Mouse (Mus musculus): Measurements from ENCODE around the gene Spry2. TPM values are rescaled to one million over a fixed set of nuclear protein-coding genes. Genes with fewer than 3 reads are reported as not detected.

The Spry2 gene
- total RNA-seq (2018; cell fraction: chromatin; rRNA removed) = 10 to 100 TPM in 1 of 26 experiments, 1 to 10 TPM in 25; 1.1 to 13.1 (median 3.9) TPM
- total RNA-seq (2018; cell fraction: cytosol; rRNA removed) = 10 to 100 TPM in 3 of 26 experiments, 1 to 10 TPM in 23; 1.3 to 14.4 (median 4.5) TPM
- 10 to 100 TPM in 7 of 26 experiments, 1 to 10 TPM in 19; 3.2 to 23.0 (median 5.9) TPM for total RNA-seq (2018; cell fraction: nucleus; rRNA removed)
- polyA plus RNA-seq (2018) = 2.3 to 14.3 TPM (median 3.0 TPM) in 3 replicates

DNA sequence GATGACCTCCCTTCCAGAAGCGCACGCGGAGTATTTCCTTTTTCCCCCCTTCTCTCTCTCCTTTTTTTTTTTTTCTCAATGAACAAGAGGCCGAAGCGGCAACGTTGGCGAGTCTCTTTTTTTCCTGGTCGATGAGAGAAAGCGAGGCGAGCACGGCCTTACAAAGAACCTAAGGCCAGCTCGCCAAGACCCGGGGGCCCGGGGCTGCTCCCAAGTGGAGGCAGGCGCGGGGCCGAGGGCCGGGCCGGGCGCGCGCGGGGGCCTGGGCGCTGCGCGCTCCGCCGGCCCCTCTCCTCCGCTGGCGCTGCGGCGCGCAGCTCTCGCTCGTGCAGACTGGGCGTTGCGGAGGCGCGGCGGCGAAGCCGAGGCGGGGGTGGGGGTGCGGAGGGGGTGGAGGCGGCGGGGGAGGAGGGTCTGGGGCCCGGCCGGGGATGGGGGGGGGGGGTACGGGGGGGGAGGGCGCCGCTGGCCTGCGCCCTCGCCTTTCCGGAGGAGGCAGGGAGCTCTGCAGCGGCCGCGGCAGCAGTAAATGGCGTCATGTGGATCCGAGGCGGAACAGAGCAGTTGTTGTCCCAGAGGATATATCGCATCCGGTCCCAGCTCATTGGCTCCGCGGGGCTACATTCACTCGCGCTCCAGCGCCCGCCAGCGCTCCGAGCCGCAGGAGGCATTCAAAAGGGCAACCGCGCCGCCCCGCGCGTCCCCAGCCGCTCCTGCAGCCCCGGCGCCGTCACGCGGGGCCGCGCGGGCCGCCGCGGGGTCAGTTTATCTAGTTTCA, at the start of gene Spry2:
TSS of gene Spry2 (minus strand) at position 29 of the 778 bp plus-strand sequence.
- 0% methylated on average over 50 of the region's 89 CpGs for WGBS (ENCODE audit: missing documents)
- no peaks in the 10 kb centered on the region for H3K36me3 ChIP-seq (ENCODE audit: inconsistent target)
- peaks cover 46% of the 10 kb centered on the region for H3K79me2 ChIP-seq (ENCODE audit: inconsistent target)
- H3K27ac ChIP-seq = peak within 1 kb of the TSS; percentile 92
- peak within 1 kb of the TSS; percentile 98 for H3K4me3 ChIP-seq (ENCODE audit: inconsistent target)

DNA sequence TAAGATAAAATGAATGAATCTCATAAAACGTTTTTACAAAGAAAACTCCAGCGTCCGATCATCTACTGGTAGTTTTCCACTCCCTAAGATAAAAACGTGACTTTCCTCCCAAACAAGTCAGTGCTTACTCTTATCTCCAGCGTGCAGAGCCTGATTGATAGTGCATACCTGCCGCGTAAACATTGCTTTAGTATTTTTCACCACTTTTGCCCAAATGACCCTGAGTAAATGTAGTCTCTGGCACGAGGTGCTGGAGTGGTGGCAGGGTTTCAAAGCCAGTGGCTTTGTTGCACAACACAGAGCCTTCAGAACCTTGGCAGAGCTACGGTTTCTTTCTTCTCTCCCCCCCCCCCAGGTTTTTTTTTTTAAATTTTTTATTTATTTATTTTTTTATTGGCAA, 44.7 kb upstream of the Spry2 start:
- no peaks in the 10 kb centered on the region for H3K36me3 ChIP-seq (ENCODE audit: inconsistent target)
- no peak overlapping the region for H3K27ac ChIP-seq
- WGBS (ENCODE audit: missing documents) = 77% methylated on average over 8 of the region's 9 CpGs
- no peaks in the 10 kb centered on the region for H3K79me2 ChIP-seq (ENCODE audit: inconsistent target)
- no peak overlapping the region for H3K4me3 ChIP-seq (ENCODE audit: inconsistent target)

DNA sequence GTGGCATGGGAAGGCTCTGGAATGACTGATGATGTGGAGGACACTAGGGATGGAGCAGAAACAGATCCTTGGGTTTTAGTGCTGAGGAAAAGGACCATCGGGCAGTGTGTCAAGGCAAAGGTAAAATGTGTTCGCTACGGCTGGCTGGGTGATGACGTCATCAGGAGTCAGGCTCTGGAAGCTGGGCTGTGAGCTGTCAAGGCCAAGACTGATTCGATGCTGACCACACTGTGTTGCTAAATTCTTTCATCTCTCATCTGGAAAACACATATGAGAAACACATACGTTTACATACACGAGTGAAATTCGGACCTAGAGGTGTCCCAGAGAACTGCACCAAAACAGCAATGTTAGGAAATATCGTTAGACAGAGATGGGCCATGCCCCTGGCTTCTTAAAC, 30.1 kb upstream of the Spry2 start:
- H3K27ac ChIP-seq = no peak overlapping the region
- 80% methylated on average over 9 of the region's 9 CpGs for WGBS (ENCODE audit: missing documents)
- H3K79me2 ChIP-seq (ENCODE audit: inconsistent target) = no peaks in the 10 kb centered on the region
- no peak overlapping the region for H3K4me3 ChIP-seq (ENCODE audit: inconsistent target)
- no peaks in the 10 kb centered on the region for H3K36me3 ChIP-seq (ENCODE audit: inconsistent target)

DNA sequence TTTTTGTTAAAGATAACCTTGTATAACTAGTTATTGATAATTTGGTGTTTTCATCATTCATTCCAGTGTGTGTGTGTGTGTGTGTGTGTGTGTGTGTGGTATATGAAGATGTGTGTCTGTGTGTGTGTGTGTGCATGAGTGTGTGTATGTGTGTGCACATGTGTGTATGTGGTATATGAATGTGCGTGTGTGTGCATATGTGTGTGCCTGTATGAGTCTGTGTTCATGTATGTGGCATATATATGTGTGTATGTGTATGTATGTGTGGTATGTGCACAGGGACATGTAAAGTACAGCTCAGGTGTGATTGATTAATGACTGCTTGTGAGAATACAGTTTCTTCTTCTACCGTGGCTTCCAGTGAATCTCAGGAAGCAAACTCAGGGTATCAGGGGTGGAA, 28.7 kb upstream of the Spry2 start:
- no peak overlapping the region for H3K4me3 ChIP-seq (ENCODE audit: inconsistent target)
- no peak overlapping the region for H3K27ac ChIP-seq
- H3K79me2 ChIP-seq (ENCODE audit: inconsistent target) = no peaks in the 10 kb centered on the region
- 81% methylated on average over 2 of the region's 2 CpGs for WGBS (ENCODE audit: missing documents)
- no peaks in the 10 kb centered on the region for H3K36me3 ChIP-seq (ENCODE audit: inconsistent target)

DNA sequence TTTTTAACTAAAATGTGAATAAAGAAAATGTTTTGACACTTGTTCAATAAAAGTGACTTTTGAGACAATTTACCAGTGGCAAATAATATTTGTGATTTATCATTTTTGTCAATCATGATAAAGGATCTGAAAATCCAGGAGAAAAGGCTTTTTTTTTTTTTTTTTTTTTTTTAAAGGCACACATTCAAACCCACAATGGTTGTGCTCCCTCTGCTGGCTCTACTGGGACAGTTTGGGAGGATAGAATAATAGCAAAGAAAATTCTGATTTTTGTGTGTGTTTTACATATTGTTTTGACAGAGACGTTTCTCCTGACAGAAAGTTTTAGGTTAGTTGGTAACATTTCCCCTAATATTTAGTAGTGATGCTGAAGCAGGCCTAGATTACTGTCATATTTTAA, 28.1 kb upstream of the Spry2 start:
- no peaks in the 10 kb centered on the region for H3K79me2 ChIP-seq (ENCODE audit: inconsistent target)
- H3K27ac ChIP-seq = no peak overlapping the region
- H3K4me3 ChIP-seq (ENCODE audit: inconsistent target) = no peak overlapping the region
- no peaks in the 10 kb centered on the region for H3K36me3 ChIP-seq (ENCODE audit: inconsistent target)
- WGBS (ENCODE audit: missing documents) = 8% methylated on average over 1 of the region's 1 CpGs

DNA sequence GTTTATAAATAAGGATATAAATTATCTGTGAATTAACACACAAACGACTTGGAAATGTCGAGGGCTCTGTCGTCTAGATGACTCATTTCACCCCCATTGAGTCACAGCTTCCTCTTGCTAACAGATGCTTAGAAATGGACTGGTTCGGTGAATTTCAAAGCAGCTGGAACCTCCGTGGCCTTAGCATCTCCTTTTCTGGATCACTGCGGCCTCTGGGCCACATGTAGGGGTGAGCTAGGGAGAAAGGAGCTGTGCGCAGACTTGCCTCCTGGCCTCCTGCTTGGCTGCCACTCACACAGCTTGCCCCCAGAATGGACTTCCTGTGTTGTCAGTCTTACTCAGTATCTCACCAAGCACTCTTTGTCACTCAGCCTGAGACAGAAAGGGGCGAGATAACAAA, 26.3 kb upstream of the Spry2 start:
- peak overlapping the region; percentile 75 for H3K27ac ChIP-seq
- no peaks in the 10 kb centered on the region for H3K36me3 ChIP-seq (ENCODE audit: inconsistent target)
- 5% methylated on average over 8 of the region's 8 CpGs for WGBS (ENCODE audit: missing documents)
- no peak overlapping the region for H3K4me3 ChIP-seq (ENCODE audit: inconsistent target)
- no peaks in the 10 kb centered on the region for H3K79me2 ChIP-seq (ENCODE audit: inconsistent target)

DNA sequence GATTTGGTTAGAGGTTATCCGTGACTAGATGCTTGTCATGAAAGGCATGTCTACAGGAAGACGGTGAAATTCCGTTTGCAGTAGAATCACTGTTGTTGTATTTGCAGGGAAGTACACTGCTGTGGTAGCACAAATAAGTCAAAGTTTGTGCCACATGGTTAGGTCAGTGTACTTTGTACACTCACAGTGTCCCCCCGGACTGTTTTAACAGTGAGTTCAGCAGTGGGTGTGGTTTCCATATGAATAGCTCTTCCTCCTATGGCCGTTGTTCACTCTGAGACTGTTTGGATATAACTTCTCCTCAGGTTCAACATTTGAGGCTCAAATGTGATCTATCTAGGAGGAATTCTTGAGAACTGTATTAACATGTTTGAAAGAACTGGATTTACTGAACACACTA, 25.8 kb upstream of the Spry2 start:
- peak overlapping the region; percentile 75 for H3K27ac ChIP-seq
- H3K4me3 ChIP-seq (ENCODE audit: inconsistent target) = peak overlapping the region; percentile 5; the same call in 1 of the 2 replicates
- 11% methylated on average over 5 of the region's 5 CpGs for WGBS (ENCODE audit: missing documents)
- no peaks in the 10 kb centered on the region for H3K79me2 ChIP-seq (ENCODE audit: inconsistent target)
- no peaks in the 10 kb centered on the region for H3K36me3 ChIP-seq (ENCODE audit: inconsistent target)

DNA sequence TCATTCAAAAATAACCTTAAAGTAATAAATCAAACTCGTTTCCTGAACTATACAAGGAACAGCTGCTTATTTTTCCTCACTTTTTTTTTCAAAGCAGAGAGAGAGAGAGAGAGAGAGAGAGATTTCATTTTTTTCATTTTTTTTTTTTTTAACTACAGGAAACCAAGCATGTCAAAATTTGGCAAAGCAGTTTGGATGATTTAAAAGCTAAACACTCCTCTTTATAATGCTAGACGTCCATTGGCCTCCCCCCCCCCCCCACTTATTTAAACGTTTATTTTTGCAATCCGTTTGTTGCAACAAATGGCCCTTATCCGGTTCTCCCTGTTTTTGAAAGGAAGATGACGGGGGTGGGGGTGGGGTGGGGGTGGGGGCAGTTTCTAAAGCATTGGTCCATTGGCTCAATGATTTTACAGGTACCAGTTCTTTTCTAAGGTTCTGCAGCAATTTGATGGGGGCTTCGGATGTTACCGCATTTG, 24.6 kb upstream of the Spry2 start:
- H3K27ac ChIP-seq = peak overlapping the region; percentile 75
- no peaks in the 10 kb centered on the region for H3K36me3 ChIP-seq (ENCODE audit: inconsistent target)
- no peak overlapping the region; the same call in 1 of the 2 replicates for H3K4me3 ChIP-seq (ENCODE audit: inconsistent target)
- WGBS (ENCODE audit: missing documents) = 23% methylated on average over 7 of the region's 8 CpGs
- H3K79me2 ChIP-seq (ENCODE audit: inconsistent target) = no peaks in the 10 kb centered on the region

DNA sequence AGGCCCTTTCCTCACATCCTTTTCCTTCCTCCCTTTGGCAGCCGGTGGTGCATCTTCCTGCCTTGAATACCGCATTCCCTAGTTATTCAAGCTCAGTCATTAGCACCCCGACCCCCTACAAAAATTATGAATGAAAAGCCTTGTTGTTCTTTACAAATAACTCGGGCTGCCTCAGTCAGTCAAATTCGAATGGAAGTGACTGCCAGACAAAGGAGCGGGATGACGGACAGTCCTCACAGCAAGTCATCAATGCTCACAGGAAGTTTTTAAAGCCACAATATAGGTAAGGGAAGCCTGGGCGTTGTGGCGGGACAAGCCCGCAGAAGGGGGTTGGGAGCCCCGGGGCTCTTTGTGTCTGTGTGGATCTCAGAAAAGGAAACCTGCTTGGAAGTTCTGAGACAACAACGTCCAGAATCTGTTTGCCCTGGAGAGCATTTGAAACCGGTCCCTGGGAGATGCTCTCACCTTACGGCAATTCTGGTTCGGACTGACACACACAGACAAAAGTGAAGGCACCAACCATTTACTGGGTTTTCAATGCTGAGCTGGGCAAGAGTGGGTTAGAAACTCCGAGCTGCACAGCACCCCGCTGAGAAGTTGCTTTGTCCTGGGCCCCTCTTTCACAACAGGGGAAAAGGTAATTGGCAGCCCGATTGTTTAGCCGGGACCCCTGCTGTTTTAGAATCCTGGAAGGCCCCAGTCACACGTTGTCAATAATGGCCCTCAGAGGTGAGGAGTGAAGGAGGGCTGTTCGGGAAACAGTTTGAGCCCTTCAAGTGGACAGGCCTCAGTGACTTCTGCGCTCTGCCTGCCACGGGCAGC, 24.0 kb upstream of the Spry2 start:
- WGBS (ENCODE audit: missing documents) = 47% methylated on average over 23 of the region's 23 CpGs
- Histone ChIP-seq H3K27ac (peak overlapping the region; percentile 75), H3K36me3 (ENCODE audit: inconsistent target) (no peaks in the 10 kb centered on the region), H3K79me2 (ENCODE audit: inconsistent target) (no peaks in the 10 kb centered on the region), H3K4me3 (ENCODE audit: inconsistent target) (no peak overlapping the region)

DNA sequence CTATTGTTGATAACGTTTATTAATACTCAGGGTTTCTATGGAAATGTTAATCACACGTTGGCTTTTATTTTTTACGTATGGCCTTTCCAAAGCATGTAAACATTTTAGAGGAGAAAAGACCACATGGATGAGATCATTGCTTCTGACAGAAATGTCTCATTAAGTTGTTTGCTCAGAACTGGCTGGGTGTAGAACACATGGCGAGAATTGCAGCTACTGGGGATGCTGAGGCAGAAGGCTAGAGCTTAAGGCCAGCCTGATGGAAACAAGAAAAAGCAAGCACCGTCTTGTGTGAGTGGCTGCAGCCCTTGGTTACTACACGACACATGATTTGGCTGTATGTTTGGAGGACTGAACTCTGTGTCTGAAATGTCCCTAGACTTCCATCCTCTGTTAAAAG, 10.6 kb upstream of the Spry2 start:
- 96% methylated on average over 6 of the region's 6 CpGs for WGBS (ENCODE audit: missing documents)
- Histone ChIP-seq H3K79me2 (ENCODE audit: inconsistent target) (no peaks in the 10 kb centered on the region), H3K4me3 (ENCODE audit: inconsistent target) (no peak overlapping the region)

DNA sequence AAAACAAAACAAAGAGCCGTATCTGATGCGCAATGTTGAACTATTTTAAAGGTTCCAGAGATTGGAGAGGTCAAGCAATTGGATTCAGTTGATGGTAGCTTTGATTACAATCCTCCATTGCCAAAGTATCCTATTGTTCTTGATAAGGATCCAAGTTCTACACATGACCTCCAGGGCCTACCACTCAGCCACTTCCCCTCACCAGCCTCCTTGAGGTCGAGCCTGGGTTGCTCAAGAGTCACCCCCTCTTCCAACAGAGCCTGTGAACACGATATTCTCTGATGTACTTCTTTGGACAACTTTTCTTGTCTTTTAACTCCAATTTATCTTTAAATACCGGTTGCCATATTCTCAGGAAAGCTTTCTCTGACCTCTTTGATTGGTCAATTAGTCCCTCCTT, 9.3 kb upstream of the Spry2 start:
- Histone ChIP-seq H3K79me2 (ENCODE audit: inconsistent target) (no peaks in the 10 kb centered on the region), H3K36me3 (ENCODE audit: inconsistent target) (no peaks in the 10 kb centered on the region)
- WGBS (ENCODE audit: missing documents) = 48% methylated on average over 5 of the region's 5 CpGs

More for the DNA sequence above, 10.6 kb upstream of the Spry2 start:
- Histone ChIP-seq H3K27ac (no peak overlapping the region), H3K36me3 (ENCODE audit: inconsistent target) (no peaks in the 10 kb centered on the region)

DNA sequence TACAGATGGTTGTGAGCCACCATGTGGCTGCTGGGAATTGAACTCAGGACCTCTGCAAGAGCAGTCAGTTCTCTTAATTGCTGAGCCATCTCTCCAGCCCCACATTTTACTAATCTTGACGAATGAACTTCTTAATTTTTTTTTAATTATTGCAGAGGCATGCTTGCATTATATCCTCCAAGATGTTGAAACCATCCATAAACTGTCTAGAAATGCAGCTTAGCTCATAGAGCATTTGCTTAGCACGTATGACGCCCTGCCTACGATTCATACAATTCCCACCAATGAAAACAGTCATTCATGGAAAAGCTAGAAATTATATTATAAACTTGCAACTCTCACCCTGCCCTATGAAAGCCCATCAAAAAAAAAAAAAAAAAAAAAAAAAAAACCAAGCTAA, 8.9 kb upstream of the Spry2 start:
- no peak overlapping the region for H3K4me3 ChIP-seq (ENCODE audit: inconsistent target)
- WGBS (ENCODE audit: missing documents) = 78% methylated on average over 4 of the region's 4 CpGs
- no peak overlapping the region for H3K27ac ChIP-seq
- no peaks in the 10 kb centered on the region for H3K36me3 ChIP-seq (ENCODE audit: inconsistent target)
- no peaks in the 10 kb centered on the region for H3K79me2 ChIP-seq (ENCODE audit: inconsistent target)

More for the DNA sequence above, 9.3 kb upstream of the Spry2 start:
- H3K27ac ChIP-seq = no peak overlapping the region
- no peak overlapping the region for H3K4me3 ChIP-seq (ENCODE audit: inconsistent target)

DNA sequence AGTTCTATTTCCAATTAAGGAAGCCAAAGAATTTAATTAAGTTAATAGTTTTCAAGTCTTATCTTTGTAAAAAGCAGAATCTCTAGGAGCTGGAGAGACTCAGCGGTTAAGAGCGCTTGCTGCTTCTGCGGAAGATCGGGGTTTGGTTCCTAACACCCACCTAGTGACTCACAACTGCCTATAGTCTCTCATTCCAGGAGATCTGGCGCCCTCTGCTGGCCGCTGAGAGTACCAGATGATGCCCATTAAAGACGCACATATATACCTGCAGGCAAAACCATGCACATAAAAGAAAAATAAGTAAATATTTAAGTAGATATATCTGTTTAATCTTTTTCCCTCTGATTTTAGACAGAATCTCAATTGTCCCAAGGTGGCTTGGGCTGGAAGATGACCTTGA, 6.2 kb upstream of the Spry2 start:
- Histone ChIP-seq H3K36me3 (ENCODE audit: inconsistent target) (no peaks in the 10 kb centered on the region), H3K79me2 (ENCODE audit: inconsistent target) (no peaks in the 10 kb centered on the region), H3K4me3 (ENCODE audit: inconsistent target) (no peak overlapping the region), H3K27ac (no peak overlapping the region)
- WGBS (ENCODE audit: missing documents) = 86% methylated on average over 7 of the region's 7 CpGs

DNA sequence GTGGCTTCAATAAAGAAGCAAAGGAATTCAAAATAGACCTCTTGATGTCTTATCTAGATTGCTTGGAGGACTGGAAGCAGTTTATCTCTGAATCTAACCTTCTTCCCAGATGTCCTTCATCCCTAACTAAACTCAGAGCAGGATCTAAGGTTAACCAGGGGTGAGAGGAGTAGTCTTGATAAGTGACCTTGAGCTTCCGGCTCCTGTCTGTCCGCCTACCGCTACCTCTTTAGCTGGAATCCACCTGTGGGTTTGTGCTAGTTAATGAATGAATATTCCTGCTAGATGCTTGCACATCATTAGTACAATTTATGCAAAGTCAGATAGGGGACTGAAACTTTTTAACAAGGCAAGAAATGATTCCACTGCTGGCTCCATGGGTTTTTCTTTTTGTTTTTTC, 4.2 kb upstream of the Spry2 start:
- no peaks in the 10 kb centered on the region for H3K36me3 ChIP-seq (ENCODE audit: inconsistent target)
- 97% methylated on average over 3 of the region's 3 CpGs for WGBS (ENCODE audit: missing documents)
- no peak overlapping the region for H3K4me3 ChIP-seq (ENCODE audit: inconsistent target)
- H3K27ac ChIP-seq = no peak overlapping the region
- peaks cover 8% of the 10 kb centered on the region for H3K79me2 ChIP-seq (ENCODE audit: inconsistent target)

Measured in macrophage (primary cell).